Mouse (Mus musculus): Measurements from ENCODE around the gene Gm17949. TPM values are rescaled to one million over a fixed set of nuclear protein-coding genes. Genes with fewer than 3 reads are reported as not detected.

Gene Gm17949
- polyA plus RNA-seq, 2 experiments, result not detected

DNA sequence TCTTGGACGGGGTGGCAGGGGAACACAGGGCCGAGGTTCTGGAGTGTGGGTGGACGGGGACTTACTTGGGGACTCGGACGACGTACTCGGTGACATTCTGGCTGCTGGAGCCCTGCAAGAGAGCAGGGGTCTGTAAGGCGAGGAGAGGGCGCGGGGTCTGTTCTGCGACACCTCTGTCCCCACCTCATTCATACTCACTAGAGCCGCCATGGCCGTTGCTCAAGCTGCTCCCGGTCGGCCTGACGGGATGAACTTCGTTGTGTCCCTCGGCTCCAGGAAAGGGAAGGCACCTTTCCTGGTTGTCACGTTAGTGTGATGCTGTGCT, 396 bp upstream of the Gm17949 start:
- peaks cover 27% of the 10 kb centered on the region for H3K36me3 ChIP-seq (replicated peaks; ENCODE audit: control insufficient read depth, insufficient read depth, low read depth)
- H3K4me1 ChIP-seq (replicated peaks; ENCODE audit: control insufficient read depth in 2 of 2, insufficient read depth in 2 of 2, low read length in 1 of 2), result peaks cover 17 to 19% of the 10 kb centered on the region in 2 experiments
- 0% methylated on average over 19 of the region's 19 CpGs for WGBS (ENCODE audit: insufficient replicate concordance)
- H3K27me3 ChIP-seq (ENCODE audit: control insufficient read depth, insufficient read depth, low read length), result no peaks in the 10 kb centered on the region
- peak overlapping the region; percentile 90 for H3K4me2 ChIP-seq (ENCODE audit: low read depth)
- no peaks in the 10 kb centered on the region for H3K9me3 ChIP-seq (ENCODE audit: control insufficient read depth, low read length)
- peak overlapping the region; percentile 84 for H3K27ac ChIP-seq
- peak overlapping the region; percentile 73 to 93 for H3K4me3 ChIP-seq (ENCODE audit: insufficient read depth in 1 of 2, low read depth in 2 of 2, low read length in 2 of 2)
- no peak for DNase-seq (ENCODE audit: low read depth in 3 of 3, low spot score in 3 of 3)
- H3K9ac ChIP-seq (replicated peaks), result peak overlapping the region; percentile 92
- TF ChIP-seq EP300 (IDR thresholded peaks at IDR 0.05; ENCODE audit: low read depth), result no peak; the same call in 1 of the 2 replicates
- no peak for TF ChIP-seq CTCF (IDR thresholded peaks at IDR 0.05; ENCODE audit: low read depth)
- ATAC-seq (ENCODE audit: insufficient read depth), result peak; percentile 56

DNA sequence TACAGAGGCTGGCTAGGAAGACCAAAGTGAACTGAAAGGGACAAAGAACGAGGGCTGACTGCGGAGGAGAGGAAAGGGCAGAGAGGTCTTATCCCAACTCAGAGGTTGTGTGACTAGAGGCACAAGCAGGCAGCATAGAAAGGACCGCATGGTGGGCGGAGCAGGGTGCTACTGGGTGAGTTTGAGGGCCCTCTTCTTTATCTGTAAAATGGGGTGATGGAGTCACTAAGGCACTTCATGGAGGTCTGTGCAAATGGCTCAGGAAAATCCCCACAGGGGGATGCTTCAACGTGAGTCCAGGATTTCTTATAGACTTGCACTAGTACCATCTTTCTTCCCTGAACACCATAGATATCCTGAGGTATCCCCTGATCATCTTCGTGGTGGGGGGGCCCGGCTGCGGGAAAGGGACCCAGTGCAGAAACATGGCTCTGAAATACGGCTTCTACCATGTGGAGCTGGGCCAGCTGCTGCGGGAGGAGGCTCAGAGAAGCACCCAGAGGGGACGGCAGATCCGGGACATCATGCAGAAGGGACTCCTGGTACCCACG, 1.1 kb downstream of the Gm17949 start:
- Histone ChIP-seq H3K27ac (peak overlapping the region; percentile 84), H3K9ac (replicated peaks) (peak overlapping the region; percentile 81; the same call in 1 of the 2 replicates), H3K27me3 (ENCODE audit: control insufficient read depth, insufficient read depth, low read length) (no peaks in the 10 kb centered on the region), H3K4me2 (ENCODE audit: low read depth) (peak overlapping the region; percentile 90), H3K9me3 (ENCODE audit: control insufficient read depth, low read length) (no peaks in the 10 kb centered on the region), H3K36me3 (replicated peaks; ENCODE audit: control insufficient read depth, insufficient read depth, low read depth) (peaks cover 16% of the 10 kb centered on the region), H3K4me1 (replicated peaks; ENCODE audit: control insufficient read depth in 2 of 2, insufficient read depth in 2 of 2, low read length in 1 of 2) (peaks cover 17 to 21% of the 10 kb centered on the region in 2 experiments), H3K4me3 (ENCODE audit: insufficient read depth in 1 of 2, low read depth in 2 of 2, low read length in 2 of 2) (peak overlapping the region; percentile 73 to 77)
- TF ChIP-seq CTCF (IDR thresholded peaks at IDR 0.05; ENCODE audit: low read depth), result no peak
- no peak for TF ChIP-seq EP300 (IDR thresholded peaks at IDR 0.05; ENCODE audit: low read depth)
- DNase-seq (ENCODE audit: low read depth in 3 of 3, low spot score in 3 of 3) (no peak), ATAC-seq (ENCODE audit: insufficient read depth) (no peak)
- WGBS (ENCODE audit: insufficient replicate concordance), result 66% methylated on average over 13 of the region's 13 CpGs

DNA sequence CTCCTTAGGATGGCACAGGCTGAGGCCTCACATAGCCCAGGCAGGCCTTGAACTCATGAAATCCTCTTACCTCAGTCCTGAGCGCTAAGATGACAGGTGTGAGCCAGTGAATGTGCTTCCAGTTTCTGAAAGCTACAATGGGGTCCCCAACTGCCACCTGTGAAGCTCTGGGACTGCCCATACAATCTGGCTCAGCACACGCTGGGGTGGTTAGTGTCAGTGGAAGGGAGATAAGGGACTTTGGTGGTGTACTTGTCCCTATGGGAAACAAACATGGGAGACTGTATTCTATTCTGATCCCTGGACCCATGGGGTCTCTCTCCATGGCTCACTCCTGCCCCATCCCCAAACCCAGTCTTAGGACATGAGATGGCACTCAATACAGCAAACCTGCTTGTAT, 8.4 kb downstream of the Gm17949 start:
- Histone ChIP-seq H3K4me2 (ENCODE audit: low read depth) (peak overlapping the region; percentile 23), H3K9me3 (ENCODE audit: control insufficient read depth, low read length) (no peaks in the 10 kb centered on the region), H3K4me1 (replicated peaks; ENCODE audit: control insufficient read depth in 2 of 2, insufficient read depth in 2 of 2, low read length in 1 of 2) (peaks cover 13 to 23% of the 10 kb centered on the region in 2 experiments), H3K36me3 (replicated peaks; ENCODE audit: control insufficient read depth, insufficient read depth, low read depth) (peaks cover 31% of the 10 kb centered on the region), H3K9ac (replicated peaks) (peak overlapping the region; percentile 43), H3K4me3 (ENCODE audit: insufficient read depth in 1 of 2, low read depth in 2 of 2, low read length in 2 of 2) (no peak overlapping the region), H3K27me3 (ENCODE audit: control insufficient read depth, insufficient read depth, low read length) (no peaks in the 10 kb centered on the region), H3K27ac (peak overlapping the region; percentile 80)
- 18% methylated on average over 2 of the region's 2 CpGs for WGBS (ENCODE audit: insufficient replicate concordance)
- ATAC-seq (ENCODE audit: insufficient read depth), result peak; percentile 82
- TF ChIP-seq EP300 (IDR thresholded peaks at IDR 0.05; ENCODE audit: low read depth), result peak; percentile 91
- no peak for TF ChIP-seq CTCF (IDR thresholded peaks at IDR 0.05; ENCODE audit: low read depth)
- DNase-seq (ENCODE audit: low read depth in 3 of 3, low spot score in 3 of 3), result peak in 2 of 3 experiments; percentile 65 to 66

DNA sequence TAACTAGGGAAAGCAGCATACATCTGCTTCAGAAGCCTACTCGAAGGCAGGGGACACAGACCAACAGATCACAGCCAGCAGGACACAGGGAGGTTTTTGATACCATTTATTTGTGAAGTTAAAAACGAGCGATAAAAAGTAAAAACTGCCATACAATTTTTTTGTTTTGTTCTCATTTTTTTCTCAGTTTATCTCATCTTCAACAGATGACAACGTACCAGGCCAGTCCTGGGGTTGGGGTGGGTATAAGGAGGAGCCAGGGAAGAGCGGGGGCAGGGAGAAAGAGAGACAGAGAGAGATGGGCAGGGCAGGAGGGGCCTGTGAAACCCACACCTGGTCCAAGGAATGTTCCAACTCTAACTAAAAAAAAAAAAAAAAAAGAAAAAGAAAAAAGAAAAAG, 9.7 kb downstream of the Gm17949 start:
- no peak overlapping the region for H3K9ac ChIP-seq (replicated peaks)
- H3K4me2 ChIP-seq (ENCODE audit: low read depth), result no peak overlapping the region
- no peak for DNase-seq (ENCODE audit: low read depth in 3 of 3, low spot score in 3 of 3)
- H3K36me3 ChIP-seq (replicated peaks; ENCODE audit: control insufficient read depth, insufficient read depth, low read depth), result peaks cover 44% of the 10 kb centered on the region
- H3K9me3 ChIP-seq (ENCODE audit: control insufficient read depth, low read length), result no peaks in the 10 kb centered on the region
- H3K27ac ChIP-seq, result peak overlapping the region; percentile 80
- H3K4me3 ChIP-seq (ENCODE audit: insufficient read depth in 1 of 2, low read depth in 2 of 2, low read length in 2 of 2), result no peak overlapping the region
- H3K4me1 ChIP-seq (replicated peaks; ENCODE audit: control insufficient read depth in 2 of 2, insufficient read depth in 2 of 2, low read length in 1 of 2), result peaks cover 13 to 23% of the 10 kb centered on the region in 2 experiments
- H3K27me3 ChIP-seq (ENCODE audit: control insufficient read depth, insufficient read depth, low read length), result no peaks in the 10 kb centered on the region
- WGBS (ENCODE audit: insufficient replicate concordance), result 30% methylated on average over 5 of the region's 5 CpGs
- TF ChIP-seq EP300 (IDR thresholded peaks at IDR 0.05; ENCODE audit: low read depth) (no peak), CTCF (IDR thresholded peaks at IDR 0.05; ENCODE audit: low read depth) (no peak)
- peak; percentile 40; the same call in 1 of the 2 replicates for ATAC-seq (ENCODE audit: insufficient read depth)

DNA sequence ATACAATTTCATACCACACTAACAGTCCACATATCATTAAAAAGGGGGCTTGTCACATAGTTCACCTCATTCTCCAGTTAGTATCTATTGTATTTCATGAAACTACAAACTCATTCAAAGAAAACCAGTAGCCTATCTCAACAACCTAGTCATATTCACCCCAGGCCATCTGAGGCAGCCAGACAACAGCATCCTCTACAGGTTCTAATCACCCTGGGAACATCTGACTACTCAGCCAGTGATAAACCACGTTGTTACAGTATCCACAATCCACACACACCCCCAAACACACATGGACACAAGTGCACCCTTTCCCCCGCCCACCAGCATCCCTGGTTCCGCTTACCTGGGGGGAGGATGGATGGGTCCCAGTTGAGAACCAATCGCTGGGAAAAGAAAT, 16.2 kb downstream of the Gm17949 start:
- Histone ChIP-seq H3K27ac (no peak overlapping the region), H3K4me1 (replicated peaks; ENCODE audit: control insufficient read depth in 2 of 2, insufficient read depth in 2 of 2, low read length in 1 of 2) (peaks cover 22 to 26% of the 10 kb centered on the region in 2 experiments), H3K4me3 (ENCODE audit: insufficient read depth in 1 of 2, low read depth in 2 of 2, low read length in 2 of 2) (no peak overlapping the region), H3K4me2 (ENCODE audit: low read depth) (no peak overlapping the region), H3K36me3 (replicated peaks; ENCODE audit: control insufficient read depth, insufficient read depth, low read depth) (peaks cover 65% of the 10 kb centered on the region), H3K27me3 (ENCODE audit: control insufficient read depth, insufficient read depth, low read length) (no peaks in the 10 kb centered on the region), H3K9me3 (ENCODE audit: control insufficient read depth, low read length) (no peaks in the 10 kb centered on the region), H3K9ac (replicated peaks) (no peak overlapping the region)
- ATAC-seq (ENCODE audit: insufficient read depth) (no peak), DNase-seq (ENCODE audit: low read depth in 3 of 3, low spot score in 3 of 3) (no peak)
- WGBS (ENCODE audit: insufficient replicate concordance), result 59% methylated on average over 4 of the region's 4 CpGs
- peak; percentile 57 for TF ChIP-seq EP300 (IDR thresholded peaks at IDR 0.05; ENCODE audit: low read depth)
- TF ChIP-seq CTCF (IDR thresholded peaks at IDR 0.05; ENCODE audit: low read depth), result no peak

Measured in liver, embryonic 14.5 days (tissue).